Mouse (Mus musculus): ENCODE measurements around the gene Fasl. TPM values are rescaled to one million over a fixed set of nuclear protein-coding genes. Genes with fewer than 3 reads are reported as not detected.
A peak's percentile ranks its signal among the peaks of the same experiment; 100 is the strongest.

Fasl gene
- polyA plus RNA-seq, 1 experiment from 2014 or later = not detected

DNA sequence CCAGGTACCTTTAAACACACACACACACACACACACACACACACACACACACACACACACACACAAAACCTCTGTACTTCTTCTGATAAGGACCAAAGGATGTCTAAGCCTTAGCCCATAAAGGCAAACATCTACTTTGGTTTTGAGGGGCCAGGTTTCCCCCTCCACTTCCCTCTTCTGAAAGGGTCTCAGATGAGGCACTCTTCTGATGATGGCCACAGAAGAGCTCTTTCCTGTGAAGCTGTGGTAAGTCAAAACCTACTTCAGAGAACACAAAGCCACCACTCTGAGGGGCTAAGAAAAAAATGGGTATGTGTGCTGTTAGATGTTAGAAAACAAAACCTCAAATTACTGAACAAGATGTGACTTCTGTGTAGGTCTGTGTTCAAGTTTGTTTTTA lies 9.2 kb downstream of the Fasl start:
- Histone ChIP-seq H3K36me3 (ENCODE audit: inconsistent target) (no peaks in the 10 kb centered on the region), H3K79me2 (ENCODE audit: inconsistent target) (no peaks in the 10 kb centered on the region), H3K27ac (no peak overlapping the region), H3K4me3 (ENCODE audit: inconsistent target) (no peak overlapping the region)

DNA sequence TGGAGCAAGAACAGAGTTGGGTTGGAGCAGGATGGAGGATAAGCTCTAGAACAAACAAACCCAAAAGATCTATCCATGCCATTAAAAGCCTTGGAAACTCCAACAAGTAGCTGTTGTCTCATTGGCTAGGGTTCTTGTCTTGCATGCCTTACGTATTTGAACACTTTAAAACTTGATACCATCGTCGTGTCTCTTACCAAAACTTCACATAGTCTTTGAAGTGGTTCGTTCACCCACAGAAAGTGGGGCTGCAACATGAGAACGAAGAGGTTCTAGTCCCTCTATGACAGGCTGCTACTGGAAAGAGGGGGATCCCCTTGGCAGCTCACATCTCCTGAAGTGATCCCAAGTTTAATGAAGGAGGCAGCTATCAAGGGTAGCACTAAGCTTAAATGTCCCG lies 13.1 kb downstream of the Fasl start:
- Histone ChIP-seq H3K36me3 (ENCODE audit: inconsistent target) (no peaks in the 10 kb centered on the region), H3K4me3 (ENCODE audit: inconsistent target) (no peak overlapping the region), H3K79me2 (ENCODE audit: inconsistent target) (no peaks in the 10 kb centered on the region), H3K27ac (no peak overlapping the region)
- WGBS (ENCODE audit: missing documents) = 93% methylated on average over 6 of the region's 6 CpGs

DNA sequence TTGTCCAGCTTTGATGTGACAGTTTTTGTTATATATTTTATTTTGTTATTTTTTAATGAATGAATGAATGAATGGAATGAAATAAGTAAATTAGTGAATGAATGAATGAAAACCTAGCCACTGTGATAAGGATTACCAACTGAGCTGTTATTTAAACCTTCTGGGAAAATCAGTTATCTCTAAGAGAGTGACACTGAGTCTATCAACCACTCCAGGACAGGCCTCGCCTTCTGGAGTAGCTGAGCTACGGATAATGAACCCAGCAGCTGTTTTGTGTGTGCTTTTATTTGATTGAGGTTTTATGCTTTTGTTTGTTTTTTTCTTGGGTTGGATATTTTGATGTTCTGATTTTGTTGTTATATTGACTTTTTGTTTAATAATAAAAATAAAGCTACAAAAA lies 17.0 kb downstream of the Fasl start:
- Histone ChIP-seq H3K36me3 (ENCODE audit: inconsistent target) (no peaks in the 10 kb centered on the region), H3K27ac (no peak overlapping the region), H3K4me3 (ENCODE audit: inconsistent target) (no peak overlapping the region), H3K79me2 (ENCODE audit: inconsistent target) (no peaks in the 10 kb centered on the region)
- 100% methylated on average over 2 of the region's 2 CpGs for WGBS (ENCODE audit: missing documents)

DNA sequence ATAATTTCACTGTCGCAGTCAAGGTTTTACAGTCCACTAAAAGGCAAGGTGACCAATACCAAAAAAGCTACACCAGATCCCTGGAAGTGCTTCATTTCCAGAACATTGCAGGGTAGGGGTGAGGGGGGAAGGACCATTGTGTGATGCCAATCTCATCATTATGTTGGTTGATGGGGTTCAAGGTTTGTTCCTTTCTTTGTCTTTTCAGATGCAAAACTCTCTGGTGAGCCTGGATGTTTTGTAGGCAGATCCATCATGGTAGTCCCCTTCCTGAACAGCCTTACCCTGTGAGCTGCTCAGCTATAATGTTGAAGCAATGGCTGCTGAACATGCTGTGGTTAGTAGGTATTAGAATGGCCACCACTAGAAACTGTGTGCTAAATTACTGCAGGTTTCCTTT lies 19.0 kb downstream of the Fasl start:
- no peaks in the 10 kb centered on the region for H3K79me2 ChIP-seq (ENCODE audit: inconsistent target)
- no peaks in the 10 kb centered on the region for H3K36me3 ChIP-seq (ENCODE audit: inconsistent target)
- no peak overlapping the region for H3K27ac ChIP-seq
- H3K4me3 ChIP-seq (ENCODE audit: inconsistent target) = no peak overlapping the region
- 100% methylated on average over 1 of the region's 1 CpGs for WGBS (ENCODE audit: missing documents)

DNA sequence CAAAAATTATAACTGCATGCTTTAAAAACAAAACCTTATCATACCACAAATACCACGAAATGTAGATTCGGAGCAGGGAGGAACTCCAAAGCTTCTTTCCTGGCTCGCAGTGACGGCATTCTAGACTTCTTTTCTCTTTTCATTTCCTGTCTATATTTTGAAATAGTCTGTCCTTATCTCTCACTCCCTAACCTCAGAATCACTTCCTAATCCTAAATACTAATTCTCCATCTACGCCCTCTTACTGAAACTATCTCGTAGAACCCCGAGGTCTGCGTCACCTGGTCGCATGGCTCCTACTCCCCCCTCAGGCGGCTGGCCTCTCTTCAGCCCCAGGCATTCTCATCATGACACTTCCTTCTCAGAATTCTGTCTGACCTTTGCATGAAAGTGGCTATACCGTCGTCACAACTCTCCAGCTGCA lies 21.2 kb downstream of the Fasl start:
- no peaks in the 10 kb centered on the region for H3K79me2 ChIP-seq (ENCODE audit: inconsistent target)
- peak overlapping the region; percentile 17 for H3K4me3 ChIP-seq (ENCODE audit: inconsistent target)
- no peak overlapping the region for H3K27ac ChIP-seq
- WGBS (ENCODE audit: missing documents) = under 1% methylated on average over 12 of the region's 12 CpGs
- H3K36me3 ChIP-seq (ENCODE audit: inconsistent target) = no peaks in the 10 kb centered on the region

DNA sequence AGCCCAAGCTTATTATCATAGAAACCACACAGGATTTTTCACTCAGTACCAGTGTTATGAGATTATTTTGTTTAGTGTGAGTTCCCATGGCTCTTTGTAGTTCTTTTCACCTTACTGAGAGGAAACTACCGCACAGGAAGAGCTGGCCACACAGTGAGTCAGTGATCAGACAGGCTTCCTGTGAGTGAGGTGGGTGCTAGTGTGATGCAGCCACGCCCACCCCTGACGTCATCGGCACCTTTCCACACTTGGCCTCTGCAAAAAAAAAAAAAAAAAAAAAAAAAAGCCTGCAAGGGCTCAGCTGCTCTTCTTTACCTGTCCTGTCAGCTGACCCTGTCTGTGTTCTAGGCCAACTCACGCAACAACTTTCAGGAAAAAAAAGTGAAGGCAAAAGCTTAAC lies 21.6 kb downstream of the Fasl start:
- Histone ChIP-seq H3K79me2 (ENCODE audit: inconsistent target) (no peaks in the 10 kb centered on the region), H3K36me3 (ENCODE audit: inconsistent target) (no peaks in the 10 kb centered on the region), H3K4me3 (ENCODE audit: inconsistent target) (peak overlapping the region; percentile 17), H3K27ac (no peak overlapping the region)
- 2% methylated on average over 5 of the region's 5 CpGs for WGBS (ENCODE audit: missing documents)

DNA sequence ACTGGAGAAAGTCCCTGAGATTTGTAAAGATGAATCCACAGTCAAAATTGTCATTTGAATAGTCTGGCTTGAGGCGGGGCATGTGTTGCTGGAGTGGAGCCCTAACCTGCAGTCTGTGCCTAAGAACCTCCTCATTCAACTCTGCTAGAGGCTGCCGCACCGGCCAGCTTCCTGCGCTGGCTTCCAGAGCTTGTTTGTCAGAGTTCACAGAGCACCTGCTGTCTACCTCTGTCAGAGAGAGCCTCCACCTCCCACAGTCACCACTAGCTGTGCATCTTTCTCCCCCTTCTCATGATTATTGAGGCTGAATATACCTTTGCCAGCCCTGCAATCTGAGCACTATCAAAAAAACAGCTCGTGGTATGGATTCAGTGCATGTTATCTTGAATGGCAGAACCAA lies 22.4 kb downstream of the Fasl start:
- 35% methylated on average over 5 of the region's 5 CpGs for WGBS (ENCODE audit: missing documents)
- no peak overlapping the region for H3K27ac ChIP-seq
- H3K79me2 ChIP-seq (ENCODE audit: inconsistent target) = no peaks in the 10 kb centered on the region

DNA sequence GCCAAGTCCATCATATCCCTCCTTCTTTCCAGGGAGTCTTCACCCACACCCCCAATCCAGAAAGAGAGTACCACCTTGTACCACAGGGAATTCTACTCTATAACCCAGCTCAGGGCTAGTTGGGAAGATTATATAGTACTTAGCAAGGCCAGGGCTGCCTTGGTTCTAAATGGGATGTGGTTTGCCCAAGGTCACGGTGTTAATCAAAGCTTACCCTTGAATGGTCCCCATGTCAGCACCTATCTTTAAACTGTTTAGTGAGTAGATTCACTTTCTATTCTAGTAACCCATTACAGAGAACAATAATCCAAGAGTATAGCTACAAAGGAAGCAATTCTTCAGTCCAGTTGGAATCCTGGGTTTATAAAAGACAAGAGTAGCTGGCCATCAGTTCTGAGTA lies 23.3 kb downstream of the Fasl start:
- no peak overlapping the region for H3K27ac ChIP-seq
- no peaks in the 10 kb centered on the region for H3K36me3 ChIP-seq (ENCODE audit: inconsistent target)
- 85% methylated on average over 1 of the region's 1 CpGs for WGBS (ENCODE audit: missing documents)
- H3K79me2 ChIP-seq (ENCODE audit: inconsistent target) = no peaks in the 10 kb centered on the region
- no peak overlapping the region for H3K4me3 ChIP-seq (ENCODE audit: inconsistent target)

More for the DNA sequence above, 22.4 kb downstream of the Fasl start:
- no peak overlapping the region for H3K4me3 ChIP-seq (ENCODE audit: inconsistent target)
- H3K36me3 ChIP-seq (ENCODE audit: inconsistent target) = no peaks in the 10 kb centered on the region

DNA sequence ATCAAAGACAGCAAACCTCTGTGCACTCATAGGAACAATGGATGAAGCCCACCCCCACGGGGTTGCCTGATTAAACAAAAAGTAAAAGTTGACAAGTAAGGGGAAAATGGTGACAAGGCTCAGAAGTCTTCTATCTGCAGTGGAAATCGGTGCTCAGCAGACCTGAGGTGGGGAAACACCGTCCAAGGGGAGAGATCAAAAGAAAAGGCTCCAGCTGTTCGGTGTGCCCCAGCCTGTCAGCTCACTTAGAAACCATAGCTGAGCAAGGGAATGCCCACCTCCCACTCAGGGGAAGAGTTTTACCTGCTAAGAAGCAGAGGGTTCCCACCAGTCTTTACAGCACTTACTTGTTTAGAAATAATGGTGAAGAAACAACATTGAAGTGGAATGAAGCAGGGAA lies 26.7 kb downstream of the Fasl start:
- 73% methylated on average over 4 of the region's 4 CpGs for WGBS (ENCODE audit: missing documents)

DNA sequence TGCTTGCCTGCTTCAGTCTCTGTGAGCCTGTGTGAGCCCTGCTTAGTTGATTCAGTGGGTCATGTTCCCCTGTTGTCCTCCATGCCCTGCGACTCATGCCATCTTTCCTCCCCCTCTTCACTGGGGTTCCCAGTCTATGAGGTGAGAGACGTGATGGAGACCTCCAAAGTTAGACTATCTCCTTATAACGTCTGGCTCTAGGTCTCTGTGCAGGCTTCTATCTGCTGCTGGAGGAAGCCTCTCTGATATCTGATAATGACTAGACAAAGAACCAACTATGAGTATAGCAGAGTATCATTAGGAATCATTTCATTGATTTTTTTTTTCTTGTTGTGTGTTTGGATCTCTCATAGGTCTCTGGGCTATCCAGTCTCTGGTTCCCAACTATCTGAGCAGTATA lies 31.7 kb downstream of the Fasl start:
- Histone ChIP-seq H3K79me2 (ENCODE audit: inconsistent target) (no peaks in the 10 kb centered on the region), H3K27ac (no peak overlapping the region), H3K4me3 (ENCODE audit: inconsistent target) (no peak overlapping the region), H3K36me3 (ENCODE audit: inconsistent target) (no peaks in the 10 kb centered on the region)
- 94% methylated on average over 3 of the region's 3 CpGs for WGBS (ENCODE audit: missing documents)

More for the DNA sequence above, 26.7 kb downstream of the Fasl start:
- Histone ChIP-seq H3K79me2 (ENCODE audit: inconsistent target) (no peaks in the 10 kb centered on the region), H3K4me3 (ENCODE audit: inconsistent target) (no peak overlapping the region), H3K36me3 (ENCODE audit: inconsistent target) (no peaks in the 10 kb centered on the region), H3K27ac (no peak overlapping the region)

DNA sequence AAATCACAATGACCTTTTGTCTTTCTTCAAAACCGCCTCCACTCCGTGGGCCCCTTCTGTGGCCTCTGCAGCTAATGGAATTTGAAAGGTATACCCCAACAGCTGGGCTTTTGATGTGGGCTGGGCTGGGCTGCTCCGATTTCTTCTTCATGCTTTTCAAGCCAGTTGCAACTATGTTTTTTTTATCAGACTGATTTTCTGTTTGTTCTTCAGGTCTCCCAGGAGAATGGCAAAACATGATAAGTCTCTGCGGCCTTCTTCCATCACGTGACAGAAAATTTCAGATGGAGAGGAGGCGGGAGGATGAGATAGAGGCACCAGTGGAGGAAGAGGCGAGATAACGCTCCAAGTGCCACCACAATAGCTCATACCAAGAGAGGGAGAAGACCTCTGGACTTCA lies 37.0 kb downstream of the Fasl start:
- Histone ChIP-seq H3K79me2 (ENCODE audit: inconsistent target) (no peaks in the 10 kb centered on the region), H3K36me3 (ENCODE audit: inconsistent target) (no peaks in the 10 kb centered on the region), H3K27ac (no peak overlapping the region), H3K4me3 (ENCODE audit: inconsistent target) (no peak overlapping the region)
- WGBS (ENCODE audit: missing documents) = 85% methylated on average over 8 of the region's 8 CpGs

DNA sequence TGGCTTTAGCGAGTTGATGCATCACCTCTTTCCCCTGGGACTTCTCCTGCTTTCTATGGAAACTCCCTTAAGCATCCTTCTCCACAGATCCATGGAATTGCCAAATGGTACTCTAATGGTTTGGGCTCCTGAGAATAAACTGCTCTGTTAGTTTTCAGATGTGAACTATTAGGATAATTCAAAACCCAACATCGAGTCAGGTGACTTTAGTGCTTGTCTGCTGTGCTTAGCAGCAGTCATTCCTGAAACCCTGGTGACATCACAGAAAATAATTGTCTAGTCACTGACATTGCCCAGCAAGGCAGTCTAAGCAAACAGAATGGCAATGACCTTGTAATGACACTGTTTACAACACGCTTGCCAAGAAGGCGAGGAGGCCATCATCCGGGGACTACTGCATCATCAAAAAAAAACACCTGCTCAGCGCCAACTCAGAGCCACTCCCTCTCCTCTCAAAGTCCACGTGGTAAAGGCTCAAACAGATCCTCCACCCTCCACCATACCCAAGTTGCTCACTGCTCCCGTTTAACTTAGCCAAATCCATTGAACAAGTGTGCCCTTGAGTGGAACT lies 37.7 kb downstream of the Fasl start:
- no peaks in the 10 kb centered on the region for H3K36me3 ChIP-seq (ENCODE audit: inconsistent target)
- no peaks in the 10 kb centered on the region for H3K79me2 ChIP-seq (ENCODE audit: inconsistent target)
- no peak overlapping the region for H3K4me3 ChIP-seq (ENCODE audit: inconsistent target)
- 71% methylated on average over 7 of the region's 8 CpGs for WGBS (ENCODE audit: missing documents)
- no peak overlapping the region for H3K27ac ChIP-seq

DNA sequence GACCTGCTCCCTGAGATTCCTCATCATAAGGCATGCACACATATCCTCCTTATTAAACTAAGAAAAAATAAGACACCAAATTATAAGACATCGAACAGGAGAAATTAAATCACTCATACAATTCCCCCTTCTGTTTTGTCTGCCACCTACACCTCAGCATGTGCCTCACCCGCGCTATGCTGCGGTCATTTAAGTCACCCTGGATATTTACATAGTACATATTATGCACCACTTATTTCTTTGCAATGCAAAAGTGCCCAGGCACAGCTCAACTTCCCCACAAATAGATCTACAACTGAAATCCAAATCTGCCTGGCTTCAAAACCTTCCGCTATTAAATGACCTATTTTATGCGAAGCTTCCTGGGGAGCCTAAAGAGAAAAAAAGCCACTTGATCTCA lies 39.6 kb downstream of the Fasl start:
- WGBS (ENCODE audit: missing documents) = 99% methylated on average over 6 of the region's 6 CpGs
- no peak overlapping the region for H3K4me3 ChIP-seq (ENCODE audit: inconsistent target)

DNA sequence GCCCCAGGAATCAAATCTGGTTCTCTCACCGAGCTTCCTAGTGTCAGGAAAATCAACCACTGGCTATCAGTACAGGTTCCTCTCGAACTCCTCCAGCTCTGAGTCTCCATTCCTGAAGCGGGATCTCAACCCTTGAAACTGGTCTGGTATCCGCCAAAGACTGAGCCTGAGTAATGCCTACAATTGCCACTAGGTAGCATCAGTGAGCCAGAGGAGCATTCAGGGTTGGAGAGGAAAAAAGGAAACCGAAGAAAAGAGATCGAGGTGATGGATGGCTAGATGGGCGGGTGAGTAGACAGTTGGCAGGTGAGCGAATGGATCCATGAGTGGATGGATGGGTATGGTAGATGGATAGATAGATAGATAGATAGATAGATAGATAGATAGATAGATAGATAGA lies 40.2 kb downstream of the Fasl start:
- H3K27ac ChIP-seq = no peak overlapping the region
- H3K4me3 ChIP-seq (ENCODE audit: inconsistent target) = no peak overlapping the region
- H3K36me3 ChIP-seq (ENCODE audit: inconsistent target) = no peaks in the 10 kb centered on the region
- H3K79me2 ChIP-seq (ENCODE audit: inconsistent target) = no peaks in the 10 kb centered on the region
- WGBS (ENCODE audit: missing documents) = 5% methylated on average over 7 of the region's 8 CpGs

More for the DNA sequence above, 39.6 kb downstream of the Fasl start:
- no peak overlapping the region for H3K27ac ChIP-seq
- H3K36me3 ChIP-seq (ENCODE audit: inconsistent target) = no peaks in the 10 kb centered on the region
- H3K79me2 ChIP-seq (ENCODE audit: inconsistent target) = no peaks in the 10 kb centered on the region

DNA sequence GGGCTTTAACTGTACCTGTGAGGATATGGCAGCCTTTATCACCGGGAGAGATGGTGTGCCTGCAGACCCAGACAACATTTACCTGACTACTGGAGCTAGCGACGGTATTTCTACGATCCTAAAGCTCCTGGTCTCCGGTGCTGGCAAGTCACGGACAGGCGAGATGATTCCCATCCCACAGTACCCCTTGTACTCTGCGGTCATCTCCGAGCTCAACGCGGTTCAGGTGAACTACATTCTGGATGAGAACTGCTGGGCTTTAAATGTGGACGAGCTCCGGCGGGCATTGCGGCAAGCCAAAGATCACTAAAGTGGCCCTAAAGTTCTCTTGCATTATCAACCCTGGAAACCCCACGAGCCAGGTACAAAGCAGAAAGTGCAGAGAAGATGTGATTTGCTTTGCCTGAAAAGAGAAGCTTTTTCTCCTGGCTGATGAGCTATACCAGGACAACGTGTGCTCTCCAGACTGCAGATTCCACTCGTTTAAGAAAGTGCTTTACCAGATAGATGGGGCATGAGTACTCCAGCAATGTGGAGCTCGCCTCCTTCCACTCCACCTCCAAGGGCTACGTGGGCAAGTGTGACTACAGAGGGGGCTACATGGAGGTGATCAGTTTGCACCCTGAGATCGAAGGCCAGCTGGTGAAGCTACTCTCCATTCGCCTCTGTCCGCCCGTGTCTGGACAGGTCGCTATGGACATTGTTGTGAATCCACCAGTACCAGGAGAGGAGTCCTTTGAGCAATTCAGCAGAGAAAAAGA lies 41.6 kb downstream of the Fasl start:
- Histone ChIP-seq H3K36me3 (ENCODE audit: inconsistent target) (no peaks in the 10 kb centered on the region), H3K27ac (no peak overlapping the region), H3K79me2 (ENCODE audit: inconsistent target) (no peaks in the 10 kb centered on the region), H3K4me3 (ENCODE audit: inconsistent target) (no peak overlapping the region)
- whole genome bisulfite sequencing (ENCODE audit: missing documents) = 89% methylated on average over 25 of the region's 25 CpGs

DNA sequence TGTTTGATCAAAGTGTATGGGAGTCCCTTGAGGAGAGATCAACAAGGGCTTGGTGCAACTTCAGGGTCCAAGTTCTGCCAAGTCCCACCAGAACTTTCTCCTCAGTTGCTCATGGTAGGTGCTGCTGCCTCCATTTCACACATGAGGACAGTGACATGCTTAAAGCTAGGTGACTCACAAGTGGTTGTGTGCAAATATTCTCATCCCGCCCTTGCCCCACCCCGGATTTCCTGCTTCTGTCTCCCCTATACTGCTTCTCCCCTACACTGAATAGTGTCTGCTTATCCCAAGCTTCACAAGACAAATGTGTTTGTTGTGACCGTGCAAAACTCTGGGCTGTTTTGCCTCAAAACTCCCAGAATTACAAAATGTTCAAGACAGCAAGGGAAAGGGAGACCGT lies 43.4 kb downstream of the Fasl start:
- WGBS (ENCODE audit: missing documents) = 46% methylated on average over 4 of the region's 4 CpGs
- Histone ChIP-seq H3K27ac (no peak overlapping the region), H3K4me3 (ENCODE audit: inconsistent target) (no peak overlapping the region), H3K36me3 (ENCODE audit: inconsistent target) (no peaks in the 10 kb centered on the region), H3K79me2 (ENCODE audit: inconsistent target) (no peaks in the 10 kb centered on the region)

All from macrophage (primary cell).